Mouse (Mus musculus): ENCODE measurements around the gene Lrpap1. TPM values are rescaled to one million over a fixed set of nuclear protein-coding genes. Genes with fewer than 3 reads are reported as not detected.
A peak's percentile ranks its signal among the peaks of the same experiment; 100 is the strongest.

Lrpap1 gene
- polyA plus RNA-seq, 1 experiment from 2014 or later = 107 TPM

- Histone ChIP-seq H3K4me3 (ENCODE audit: low read depth, low read length) (no peak overlapping the region), H3K9me3 (ENCODE audit: control insufficient read depth, low read length) (no peaks in the 10 kb centered on the region), H3K36me3 (ENCODE audit: control insufficient read depth, insufficient read depth, low read length) (no peaks in the 10 kb centered on the region), H3K4me1 (replicated peaks; ENCODE audit: control insufficient read depth, insufficient read depth, low read length) (no peaks in the 10 kb centered on the region), H3K27me3 (replicated peaks; ENCODE audit: control insufficient read depth, insufficient read depth, low read length) (no peaks in the 10 kb centered on the region), H3K9ac (ENCODE audit: low read length) (no peak overlapping the region), H3K4me2 (ENCODE audit: low read length) (no peak overlapping the region), H3K27ac (ENCODE audit: low read depth) (no peak overlapping the region)
- ATAC-seq (replicated peaks; ENCODE audit: low FRiP score, low TSS enrichment, low read depth) = no peak
- no peak for DNase-seq (ENCODE audit: low spot score)
- 93% methylated on average over 9 of the region's 9 CpGs for WGBS
Observed at GRCm38 (mm10) chr5:35132278-35132980, 26.9 kb upstream of the Lrpap1 start.

- ATAC-seq (replicated peaks; ENCODE audit: low FRiP score, low TSS enrichment, low read depth) = no peak
- Histone ChIP-seq H3K4me1 (replicated peaks; ENCODE audit: control insufficient read depth, insufficient read depth, low read length) (no peaks in the 10 kb centered on the region), H3K9me3 (ENCODE audit: control insufficient read depth, low read length) (no peaks in the 10 kb centered on the region), H3K27me3 (replicated peaks; ENCODE audit: control insufficient read depth, insufficient read depth, low read length) (no peaks in the 10 kb centered on the region), H3K27ac (ENCODE audit: low read depth) (no peak overlapping the region), H3K4me3 (ENCODE audit: low read depth, low read length) (no peak overlapping the region), H3K36me3 (ENCODE audit: control insufficient read depth, insufficient read depth, low read length) (no peaks in the 10 kb centered on the region), H3K4me2 (ENCODE audit: low read length) (no peak overlapping the region), H3K9ac (ENCODE audit: low read length) (no peak overlapping the region)
- WGBS = 6% methylated on average over 7 of the region's 7 CpGs
- DNase-seq (ENCODE audit: low spot score) = peak; percentile 88
Observed at GRCm38 (mm10) chr5:35131773-35132172, 26.2 kb upstream of the Lrpap1 start.

GRCm38 (mm10) chr5:35131237-35131636 is 25.7 kb upstream of the Lrpap1 start:
- Histone ChIP-seq H3K4me3 (ENCODE audit: low read depth, low read length) (no peak overlapping the region), H3K4me1 (replicated peaks; ENCODE audit: control insufficient read depth, insufficient read depth, low read length) (no peaks in the 10 kb centered on the region), H3K4me2 (ENCODE audit: low read length) (no peak overlapping the region), H3K36me3 (ENCODE audit: control insufficient read depth, insufficient read depth, low read length) (no peaks in the 10 kb centered on the region), H3K9ac (ENCODE audit: low read length) (no peak overlapping the region), H3K9me3 (ENCODE audit: control insufficient read depth, low read length) (no peaks in the 10 kb centered on the region), H3K27ac (ENCODE audit: low read depth) (no peak overlapping the region), H3K27me3 (replicated peaks; ENCODE audit: control insufficient read depth, insufficient read depth, low read length) (no peaks in the 10 kb centered on the region)
- WGBS = 19% methylated on average over 1 of the region's 1 CpGs
- DNase-seq (ENCODE audit: low spot score) (no peak), ATAC-seq (replicated peaks; ENCODE audit: low FRiP score, low TSS enrichment, low read depth) (no peak)

- no peak overlapping the region for H3K9ac ChIP-seq (ENCODE audit: low read length)
- no peak overlapping the region for H3K4me3 ChIP-seq (ENCODE audit: low read depth, low read length)
- H3K9me3 ChIP-seq (ENCODE audit: control insufficient read depth, low read length) = no peaks in the 10 kb centered on the region
- no peaks in the 10 kb centered on the region for H3K4me1 ChIP-seq (replicated peaks; ENCODE audit: control insufficient read depth, insufficient read depth, low read length)
- WGBS = 92% methylated on average over 7 of the region's 7 CpGs
- H3K27ac ChIP-seq (ENCODE audit: low read depth) = no peak overlapping the region
- no peak for ATAC-seq (replicated peaks; ENCODE audit: low FRiP score, low TSS enrichment, low read depth)
- no peaks in the 10 kb centered on the region for H3K27me3 ChIP-seq (replicated peaks; ENCODE audit: control insufficient read depth, insufficient read depth, low read length)
- no peak for DNase-seq (ENCODE audit: low spot score)
- H3K4me2 ChIP-seq (ENCODE audit: low read length) = no peak overlapping the region
- no peaks in the 10 kb centered on the region for H3K36me3 ChIP-seq (ENCODE audit: control insufficient read depth, insufficient read depth, low read length)
Observed at GRCm38 (mm10) chr5:35129767-35130191, 24.2 kb upstream of the Lrpap1 start.

GRCm38 (mm10) chr5:35129208-35129607 is 23.6 kb upstream of the Lrpap1 start:
- H3K4me1 ChIP-seq (replicated peaks; ENCODE audit: control insufficient read depth, insufficient read depth, low read length) = no peaks in the 10 kb centered on the region
- no peaks in the 10 kb centered on the region for H3K27me3 ChIP-seq (replicated peaks; ENCODE audit: control insufficient read depth, insufficient read depth, low read length)
- H3K4me2 ChIP-seq (ENCODE audit: low read length) = no peak overlapping the region
- DNase-seq (ENCODE audit: low spot score) (no peak), ATAC-seq (replicated peaks; ENCODE audit: low FRiP score, low TSS enrichment, low read depth) (no peak)
- H3K9ac ChIP-seq (ENCODE audit: low read length) = no peak overlapping the region
- H3K27ac ChIP-seq (ENCODE audit: low read depth) = no peak overlapping the region
- no peak overlapping the region for H3K4me3 ChIP-seq (ENCODE audit: low read depth, low read length)
- H3K36me3 ChIP-seq (ENCODE audit: control insufficient read depth, insufficient read depth, low read length) = no peaks in the 10 kb centered on the region
- WGBS = 78% methylated on average over 16 of the region's 16 CpGs
- H3K9me3 ChIP-seq (ENCODE audit: control insufficient read depth, low read length) = no peaks in the 10 kb centered on the region

- ATAC-seq (replicated peaks; ENCODE audit: low FRiP score, low TSS enrichment, low read depth) (no peak), DNase-seq (ENCODE audit: low spot score) (no peak)
- H3K4me2 ChIP-seq (ENCODE audit: low read length) = no peak overlapping the region
- no peak overlapping the region for H3K9ac ChIP-seq (ENCODE audit: low read length)
- no peaks in the 10 kb centered on the region for H3K9me3 ChIP-seq (ENCODE audit: control insufficient read depth, low read length)
- no peak overlapping the region for H3K4me3 ChIP-seq (ENCODE audit: low read depth, low read length)
- no peak overlapping the region for H3K27ac ChIP-seq (ENCODE audit: low read depth)
- H3K36me3 ChIP-seq (ENCODE audit: control insufficient read depth, insufficient read depth, low read length) = no peaks in the 10 kb centered on the region
- H3K27me3 ChIP-seq (replicated peaks; ENCODE audit: control insufficient read depth, insufficient read depth, low read length) = no peaks in the 10 kb centered on the region
- H3K4me1 ChIP-seq (replicated peaks; ENCODE audit: control insufficient read depth, insufficient read depth, low read length) = no peaks in the 10 kb centered on the region
- WGBS = 75% methylated on average over 8 of the region's 8 CpGs
Observed at GRCm38 (mm10) chr5:35120024-35120423, 14.5 kb upstream of the Lrpap1 start.

DNA sequence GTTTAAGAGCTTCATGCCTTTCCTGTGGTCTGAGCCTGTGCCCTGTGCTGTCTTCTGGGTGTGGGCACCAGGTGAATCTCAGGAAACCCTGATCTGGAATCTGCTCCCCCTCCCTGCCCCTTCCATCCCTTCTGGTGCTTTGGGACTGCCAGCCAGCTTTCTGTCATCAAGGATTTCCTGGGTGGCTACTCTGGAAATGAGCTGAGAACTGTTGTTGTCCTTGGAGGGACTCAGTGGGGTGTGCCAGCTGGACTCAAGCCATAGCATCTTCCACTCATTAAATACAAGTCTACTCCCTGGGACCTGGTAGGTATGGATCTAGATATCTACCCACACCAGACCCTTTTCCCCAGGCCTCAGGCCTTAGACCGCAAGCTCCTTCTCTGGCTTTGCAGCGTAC is 12.9 kb upstream of the Lrpap1 start:
- H3K4me2 ChIP-seq (ENCODE audit: low read length) = no peak overlapping the region
- 89% methylated on average over 2 of the region's 2 CpGs for WGBS
- no peak overlapping the region for H3K27ac ChIP-seq (ENCODE audit: low read depth)
- H3K9ac ChIP-seq (ENCODE audit: low read length) = no peak overlapping the region
- H3K27me3 ChIP-seq (replicated peaks; ENCODE audit: control insufficient read depth, insufficient read depth, low read length) = no peaks in the 10 kb centered on the region
- H3K4me1 ChIP-seq (replicated peaks; ENCODE audit: control insufficient read depth, insufficient read depth, low read length) = no peaks in the 10 kb centered on the region
- H3K36me3 ChIP-seq (ENCODE audit: control insufficient read depth, insufficient read depth, low read length) = no peaks in the 10 kb centered on the region
- no peaks in the 10 kb centered on the region for H3K9me3 ChIP-seq (ENCODE audit: control insufficient read depth, low read length)
- no peak overlapping the region for H3K4me3 ChIP-seq (ENCODE audit: low read depth, low read length)
- DNase-seq (ENCODE audit: low spot score) = no peak
- ATAC-seq (replicated peaks; ENCODE audit: low FRiP score, low TSS enrichment, low read depth) = no peak

DNA sequence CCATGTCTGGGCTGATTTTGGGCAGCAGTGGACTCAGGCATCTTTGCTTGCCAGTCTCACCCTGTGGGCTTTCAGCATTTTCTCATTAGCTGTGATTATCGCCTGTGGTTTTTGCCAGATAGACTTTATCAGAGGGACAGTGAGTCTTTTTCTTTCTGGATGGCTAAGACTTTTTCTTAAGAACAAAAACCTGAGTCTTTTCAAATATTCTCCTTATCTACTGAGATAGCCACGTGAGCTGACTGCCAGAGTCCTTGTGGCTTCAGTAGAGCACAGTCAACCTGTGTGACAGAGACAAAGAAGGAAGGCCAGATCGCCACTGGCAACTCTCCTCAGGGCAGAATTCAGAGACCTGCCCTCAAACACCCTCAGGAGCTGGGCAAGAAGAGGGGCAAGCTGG is 12.1 kb upstream of the Lrpap1 start:
- ATAC-seq (replicated peaks; ENCODE audit: low FRiP score, low TSS enrichment, low read depth) = no peak
- Histone ChIP-seq H3K9me3 (ENCODE audit: control insufficient read depth, low read length) (no peaks in the 10 kb centered on the region), H3K4me2 (ENCODE audit: low read length) (no peak overlapping the region), H3K27ac (ENCODE audit: low read depth) (no peak overlapping the region), H3K4me3 (ENCODE audit: low read depth, low read length) (no peak overlapping the region), H3K4me1 (replicated peaks; ENCODE audit: control insufficient read depth, insufficient read depth, low read length) (no peaks in the 10 kb centered on the region), H3K36me3 (ENCODE audit: control insufficient read depth, insufficient read depth, low read length) (no peaks in the 10 kb centered on the region), H3K27me3 (replicated peaks; ENCODE audit: control insufficient read depth, insufficient read depth, low read length) (no peaks in the 10 kb centered on the region), H3K9ac (ENCODE audit: low read length) (no peak overlapping the region)
- no peak for DNase-seq (ENCODE audit: low spot score)
- WGBS = 72% methylated on average over 3 of the region's 3 CpGs

GRCm38 (mm10) chr5:35116002-35116401 is 10.4 kb upstream of the Lrpap1 start:
- H3K36me3 ChIP-seq (ENCODE audit: control insufficient read depth, insufficient read depth, low read length) = no peaks in the 10 kb centered on the region

More at GRCm38 (mm10) chr5:35116002-35116401, 10.4 kb upstream of the Lrpap1 start:
- no peaks in the 10 kb centered on the region for H3K4me1 ChIP-seq (replicated peaks; ENCODE audit: control insufficient read depth, insufficient read depth, low read length)
- no peak overlapping the region for H3K4me2 ChIP-seq (ENCODE audit: low read length)
- WGBS = 64% methylated on average over 3 of the region's 3 CpGs
- no peak overlapping the region for H3K27ac ChIP-seq (ENCODE audit: low read depth)
- H3K9me3 ChIP-seq (ENCODE audit: control insufficient read depth, low read length) = no peaks in the 10 kb centered on the region
- no peak overlapping the region for H3K4me3 ChIP-seq (ENCODE audit: low read depth, low read length)
- ATAC-seq (replicated peaks; ENCODE audit: low FRiP score, low TSS enrichment, low read depth) (no peak), DNase-seq (ENCODE audit: low spot score) (no peak)
- H3K27me3 ChIP-seq (replicated peaks; ENCODE audit: control insufficient read depth, insufficient read depth, low read length) = no peaks in the 10 kb centered on the region
- no peak overlapping the region for H3K9ac ChIP-seq (ENCODE audit: low read length)

Measured in intestine, embryonic 14.5 days (tissue).